Mouse (Mus musculus) CH12.LX (cell line): ENCODE data around the gene Sf3a1.

Experiments used
- CHD1 ChIP-seq: IDR thresholded peaks from 2 replicates; pipeline ENCODE4 v1.6.1; 2012; ENCODE audit warnings: low read depth, low read length, improper control_type of control experiment, inconsistent platforms
- CTCF ChIP-seq, 2 experiments: IDR thresholded peaks in 1 of 2; conservative IDR thresholded peaks in 1 of 2; 2 replicates each; pipeline ENCODE4 v1.5.1; 2011 to 2012; ENCODE audit warnings: low read depth in 2 of 2, low read length in 2 of 2, improper control_type of control experiment in 1 of 2, inconsistent platforms in 1 of 2, mild to moderate bottlenecking in 1 of 2, moderate library complexity in 1 of 2
- EP300 ChIP-seq: IDR thresholded peaks from 2 replicates; pipeline ENCODE4 v1.6.1; 2011; ENCODE audit warnings: low read length, improper control_type of control experiment
- JUN ChIP-seq: IDR thresholded peaks from 2 replicates; pipeline ENCODE4 v1.6.1; 2011; ENCODE audit warnings: low read depth, mild to moderate bottlenecking, low read length, improper control_type of control experiment, moderate library complexity; ENCODE audit not compliant: insufficient read depth
- MAFK ChIP-seq: IDR thresholded peaks from 2 replicates; pipeline ENCODE4 v1.6.1; 2011; ENCODE audit warnings: low read length, improper control_type of control experiment; ENCODE audit not compliant: insufficient replicate concordance
- MAX ChIP-seq: IDR thresholded peaks from 2 replicates; pipeline ENCODE4 v1.6.1; 2011; ENCODE audit warnings: low read length, improper control_type of control experiment
- NRF1 ChIP-seq: IDR thresholded peaks from 2 replicates; pipeline ENCODE4 v1.6.1; 2014; ENCODE audit warnings: low read depth, mild to moderate bottlenecking, inconsistent platforms, low read length, improper control_type of control experiment, moderate library complexity
- POLR2A ChIP-seq: IDR thresholded peaks from 2 replicates; pipeline ENCODE4 v1.6.1; 2011; ENCODE audit warnings: low read depth, mild to moderate bottlenecking, improper control_type of control experiment, low read length
- POLR2AphosphoS2 ChIP-seq: IDR thresholded peaks from 2 replicates; pipeline ENCODE4 v1.6.1; 2011; ENCODE audit warnings: low read depth, low read length, improper control_type of control experiment
- TCF12 ChIP-seq: IDR thresholded peaks from 2 replicates; pipeline ENCODE4 v1.6.1; 2014; ENCODE audit warnings: low read depth, mild to moderate bottlenecking, inconsistent platforms, low read length, improper control_type of control experiment
- UBTF ChIP-seq: IDR thresholded peaks from 2 replicates; pipeline ENCODE4 v1.6.1; 2012; ENCODE audit warnings: low read depth, mild to moderate bottlenecking, inconsistent platforms, low read length, improper control_type of control experiment, moderate library complexity
- USF1 ChIP-seq: IDR thresholded peaks from 2 replicates; pipeline ENCODE4 v1.6.1; 2014; ENCODE audit warnings: low read depth, mild to moderate bottlenecking, inconsistent platforms, low read length, improper control_type of control experiment

GRCm38 (mm10) chr11:4155641-4156040, 4.5 kb upstream of the Sf3a1 start:
- TF ChIP-seq UBTF = no peak
- TF ChIP-seq CTCF (conservative IDR thresholded peaks at IDR 0.05 in 1 of 2, IDR thresholded peaks at IDR 0.05 in 1 of 2; ENCODE audit: low read depth in 2 of 2, low read length in 2 of 2) = no peak
- no peak for TF ChIP-seq CHD1
- no peak for TF ChIP-seq POLR2A
- no peak for TF ChIP-seq POLR2AphosphoS2
- TF ChIP-seq EP300 = no peak
- no peak for TF ChIP-seq TCF12
- TF ChIP-seq MAFK = no peak
- TF ChIP-seq MAX = no peak
- no peak for TF ChIP-seq USF1
- no peak for TF ChIP-seq NRF1
- no peak for TF ChIP-seq JUN
